Mouse (Mus musculus) left cerebral cortex, adult 18-20 months (tissue): ENCODE results near the gene Lrrc29. TPM values are rescaled to one million over a fixed set of nuclear protein-coding genes. Genes with fewer than 3 reads are reported as not detected.

Source experiments
- DNase-seq, 2 experiments: peaks; one replicate each; pipeline ENCODE4 v3.0.0; 2021 to 2022; ENCODE audit warnings: low spot score in 2 of 2, mixed read lengths in 1 of 2
- total RNA-seq, 2 experiments: library from RNA; stranded (reverse); gene quantifications; 2 replicates each; pipeline ENCODE4 v1.2.3; 2021

Lrrc29 gene
- total RNA-seq, 2 experiments from 2014 or later = 4.5 to 4.8 TPM

GRCm38 (mm10) chr8:105345061-105345975 lies 19.2 kb upstream of the Lrrc29 start:
- DNase-seq = no peak

- DNase-seq = no peak
Measured at GRCm38 (mm10) chr8:105343791-105344574, 17.9 kb upstream of the Lrrc29 start.

GRCm38 (mm10) chr8:105342768-105343167 lies 16.7 kb upstream of the Lrrc29 start:
- no peak for DNase-seq

GRCm38 (mm10) chr8:105341399-105341798 lies 15.3 kb upstream of the Lrrc29 start:
- DNase-seq = no peak

- DNase-seq = no peak
Measured at GRCm38 (mm10) chr8:105339886-105340635, 14.0 kb upstream of the Lrrc29 start.

- DNase-seq = no peak
Measured at GRCm38 (mm10) chr8:105338992-105339391, 12.9 kb upstream of the Lrrc29 start.

- no peak for DNase-seq
Measured at GRCm38 (mm10) chr8:105336373-105337130, 10.5 kb upstream of the Lrrc29 start.

- DNase-seq = no peak
Measured at GRCm38 (mm10) chr8:105332523-105332922, 6.4 kb upstream of the Lrrc29 start.

GRCm38 (mm10) chr8:105331931-105332330 lies 5.9 kb upstream of the Lrrc29 start:
- DNase-seq = no peak

- DNase-seq = no peak
Measured at GRCm38 (mm10) chr8:105331469-105331868, 5.4 kb upstream of the Lrrc29 start.

- no peak for DNase-seq
Measured at GRCm38 (mm10) chr8:105330325-105330724, 4.2 kb upstream of the Lrrc29 start.

- no peak for DNase-seq
Measured at GRCm38 (mm10) chr8:105326968-105327367, 890 bp upstream of the Lrrc29 start.

- no peak for DNase-seq
Measured at GRCm38 (mm10) chr8:105325641-105326093, 411 bp downstream of the Lrrc29 start.

- no peak for DNase-seq
Measured at GRCm38 (mm10) chr8:105323183-105323582, 2.9 kb downstream of the Lrrc29 start.

- no peak for DNase-seq
Measured at GRCm38 (mm10) chr8:105318662-105319190, 7.4 kb downstream of the Lrrc29 start.

- no peak for DNase-seq
Measured at GRCm38 (mm10) chr8:105317941-105318340, 8.1 kb downstream of the Lrrc29 start.

GRCm38 (mm10) chr8:105315073-105315769 lies 10.9 kb downstream of the Lrrc29 start:
- no peak for DNase-seq

GRCm38 (mm10) chr8:105313622-105314402 lies 12.3 kb downstream of the Lrrc29 start:
- no peak for DNase-seq
